Mouse (Mus musculus) thymus, adult 2 months (tissue): ENCODE results near the gene Dus4l. TPM values are rescaled to one million over a fixed set of nuclear protein-coding genes. Genes with fewer than 3 reads are reported as not detected.

ENCODE experiments used
- DNase-seq: peaks from one replicate; pipeline ENCODE4 v3.0.0; 2021
- H3K27ac ChIP-seq: fragments of 200-500 bp; 2 replicates; pipeline ENCODE4 v1.5.1; 2012; ENCODE audit warnings: low read length, control low read depth; ENCODE audit not compliant: control insufficient read depth, insufficient read depth
- H3K27me3 ChIP-seq: fragments of 200-500 bp; 2 replicates; pipeline ENCODE4 v1.6.1; 2012; ENCODE audit warnings: mild to moderate bottlenecking, low read length, moderate library complexity, mixed read lengths; ENCODE audit not compliant: control insufficient read depth, insufficient read depth
- H3K36me3 ChIP-seq: fragments of 200-500 bp; 2 replicates; pipeline ENCODE4 v1.6.1; 2012; ENCODE audit warnings: mild to moderate bottlenecking, low read length, moderate library complexity; ENCODE audit not compliant: control insufficient read depth, insufficient read depth
- H3K4me1 ChIP-seq: fragments of 200-500 bp; replicated peaks from 2 replicates; pipeline ENCODE4 v1.6.1; 2012; ENCODE audit warnings: low read length; ENCODE audit not compliant: control insufficient read depth, insufficient read depth
- H3K4me3 ChIP-seq: fragments of 200-500 bp; 2 replicates; pipeline ENCODE4 v1.5.1; 2012; ENCODE audit warnings: mild to moderate bottlenecking, low read length, control low read depth, moderate library complexity; ENCODE audit not compliant: control insufficient read depth, insufficient read depth
- CTCF ChIP-seq: fragments of 200-500 bp; IDR thresholded peaks from 2 replicates; pipeline ENCODE4 v1.5.1; 2012; ENCODE audit warnings: mild to moderate bottlenecking, control low read depth, low read length, moderate library complexity, borderline replicate concordance; ENCODE audit not compliant: control insufficient read depth, poor library complexity, insufficient read depth; ENCODE audit errors: extremely low read depth
- POLR2A ChIP-seq: fragments of 200-500 bp; IDR thresholded peaks from 2 replicates; pipeline ENCODE4 v1.6.1; 2012; ENCODE audit warnings: mild to moderate bottlenecking, low read length, control low read depth, moderate library complexity; ENCODE audit not compliant: control insufficient read depth, poor library complexity, insufficient read depth; ENCODE audit errors: extremely low read depth
- WGBS: fragments of 180-500 bp; shearing (Covaris S2); methylation state at CpG from one replicate; pipeline ENCODE4 v1.1.7; 2018; 5-methylcytosine and 5-hydroxymethylcytosine counted together
- polyA plus RNA-seq: library from polyadenylated mRNA; depleted of rRNA; stranded (reverse); fragments of >200 nt; gene quantifications from 2 replicates; pipeline ENCODE4 v1.2.3, GENCODE M21; 2012

The Dus4l gene
- polyA plus RNA-seq, 1 experiment, result 1.4 TPM

- DNase-seq, result no peak
- H3K27ac ChIP-seq, result no peak overlapping the region
- H3K27me3 ChIP-seq, result no peaks in the 10 kb centered on the region
- 93% methylated on average over 6 of the region's 6 CpGs for WGBS
- no peaks in the 10 kb centered on the region for H3K4me1 ChIP-seq
- no peak for TF ChIP-seq CTCF
- no peak overlapping the region for H3K4me3 ChIP-seq
- H3K36me3 ChIP-seq, result peaks cover 31% of the 10 kb centered on the region
Observed at GRCm38 (mm10) chr12:31665999-31666398, 11.4 kb upstream of the Dus4l start.

- Histone ChIP-seq H3K36me3 (no peaks in the 10 kb centered on the region), H3K4me3 (no peak overlapping the region), H3K27me3 (no peaks in the 10 kb centered on the region), H3K27ac (no peak overlapping the region), H3K4me1 (peaks cover 2% of the 10 kb centered on the region)
- no peak for TF ChIP-seq CTCF
- no peak for TF ChIP-seq POLR2A
- 77% methylated on average over 2 of the region's 2 CpGs for WGBS
- DNase-seq, result no peak
Observed at GRCm38 (mm10) chr12:31656841-31657240, 2.2 kb upstream of the Dus4l start.

GRCm38 (mm10) chr12:31654965-31655477, 395 bp upstream of the Dus4l start:
- Histone ChIP-seq H3K4me1 (peaks cover 2% of the 10 kb centered on the region), H3K4me3 (peak overlapping the region; percentile 100), H3K27ac (no peak overlapping the region), H3K36me3 (no peaks in the 10 kb centered on the region), H3K27me3 (no peaks in the 10 kb centered on the region)
- WGBS, result 1% methylated on average over 29 of the region's 29 CpGs
- no peak for DNase-seq
- peak; percentile 23; the same call in 1 of the 2 replicates for TF ChIP-seq CTCF
- TF ChIP-seq POLR2A, result no peak

GRCm38 (mm10) chr12:31653611-31654010, 1.0 kb downstream of the Dus4l start:
- peaks cover 2% of the 10 kb centered on the region for H3K4me1 ChIP-seq
- DNase-seq, result no peak
- no peak overlapping the region for H3K4me3 ChIP-seq
- H3K27me3 ChIP-seq, result no peaks in the 10 kb centered on the region
- no peaks in the 10 kb centered on the region for H3K36me3 ChIP-seq
- H3K27ac ChIP-seq, result no peak overlapping the region
- no peak for TF ChIP-seq CTCF
- no peak for TF ChIP-seq POLR2A
- WGBS, result 85% methylated on average over 5 of the region's 5 CpGs

DNA sequence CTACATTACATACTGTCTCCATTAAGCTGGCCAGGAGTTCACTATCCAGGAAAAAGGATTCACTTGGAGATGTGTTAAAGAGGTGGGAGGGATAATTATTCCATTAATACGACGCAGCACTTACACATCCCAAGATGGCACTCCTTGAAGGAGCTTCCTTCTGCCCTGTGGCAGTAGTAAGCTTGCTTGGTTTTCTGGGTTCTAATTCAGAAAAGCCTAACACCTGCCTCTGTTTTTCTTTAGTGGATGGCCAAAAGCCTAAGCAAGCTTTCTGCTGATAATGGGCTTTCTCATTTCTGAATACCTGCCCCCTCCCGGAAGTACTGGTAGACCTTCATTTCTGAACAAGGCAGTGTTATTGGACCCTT, 19.4 kb downstream of the Dus4l start:
- no peak for DNase-seq
- no peaks in the 10 kb centered on the region for H3K27me3 ChIP-seq
- 96% methylated on average over 3 of the region's 3 CpGs for WGBS
- no peak overlapping the region for H3K4me3 ChIP-seq
- no peak for TF ChIP-seq POLR2A
- no peak for TF ChIP-seq CTCF
- H3K4me1 ChIP-seq, result peaks cover 5% of the 10 kb centered on the region; the same call in 1 of the 2 replicates
- no peaks in the 10 kb centered on the region for H3K36me3 ChIP-seq
- H3K27ac ChIP-seq, result no peak overlapping the region

- Histone ChIP-seq H3K27me3 (no peaks in the 10 kb centered on the region), H3K4me3 (peak within 1 kb of the TSS; percentile 83), H3K27ac (peak within 1 kb of the TSS; percentile 5; the same call in 1 of the 2 replicates), H3K36me3 (no peaks in the 10 kb centered on the region), H3K4me1 (peaks cover 5% of the 10 kb centered on the region; the same call in 1 of the 2 replicates)
- TF ChIP-seq CTCF, result no peak
- peak; percentile 53; the same call in 1 of the 2 replicates for TF ChIP-seq POLR2A
- DNase-seq, result peak; percentile 78
- WGBS, result 2% methylated on average over 73 of the region's 73 CpGs
Observed at GRCm38 (mm10) chr12:31634343-31635239, 20.0 kb downstream of the Dus4l start, which contains the start of gene Bcap29. Gene Bcap29, minus strand, starts transcription at chr12:31634658.
